Mouse (Mus musculus): ENCODE measurements around the gene Mkrn2os. TPM values are rescaled to one million over a fixed set of nuclear protein-coding genes. Genes with fewer than 3 reads are reported as not detected.

Mkrn2os gene
- total RNA-seq, 1 experiment from 2014 or later = not detected

DNA sequence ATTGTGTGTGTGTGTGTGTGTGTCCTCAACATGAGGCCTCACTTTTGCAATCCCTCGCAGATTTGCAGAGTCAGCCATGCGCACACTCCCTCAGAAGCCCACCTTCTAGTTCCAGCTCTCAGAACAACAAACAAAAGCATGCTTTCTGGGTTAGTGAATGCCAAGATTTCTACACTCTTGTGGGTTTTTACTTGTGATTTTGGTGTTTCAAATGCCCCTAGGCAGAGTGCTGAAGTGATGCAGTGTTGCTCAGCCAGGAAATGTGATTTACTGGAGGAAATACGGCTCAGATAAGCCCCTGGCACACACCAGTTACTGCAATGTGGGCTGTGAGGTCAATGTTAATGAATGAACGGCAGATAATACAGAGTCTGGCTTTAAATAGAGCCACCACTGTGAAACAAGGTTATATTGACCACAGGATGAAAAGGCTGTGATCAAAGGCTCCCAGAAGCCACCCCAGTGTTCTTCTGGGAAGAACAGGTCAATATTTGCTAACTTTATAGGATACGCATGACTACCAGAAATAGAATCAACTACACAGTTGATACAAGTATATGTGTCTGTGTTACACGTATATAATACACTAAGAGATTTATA lies 50.6 kb downstream of the Mkrn2os start:
- ATAC-seq (replicated peaks in 1 of 2; ENCODE audit: insufficient read depth in 1 of 2, low FRiP score in 2 of 2, low TSS enrichment in 1 of 2, low read depth in 1 of 2, poor library complexity in 2 of 2, severe bottlenecking in 2 of 2) = peak; percentile 5 to 57; a peak in 2 of 4 replicates

DNA sequence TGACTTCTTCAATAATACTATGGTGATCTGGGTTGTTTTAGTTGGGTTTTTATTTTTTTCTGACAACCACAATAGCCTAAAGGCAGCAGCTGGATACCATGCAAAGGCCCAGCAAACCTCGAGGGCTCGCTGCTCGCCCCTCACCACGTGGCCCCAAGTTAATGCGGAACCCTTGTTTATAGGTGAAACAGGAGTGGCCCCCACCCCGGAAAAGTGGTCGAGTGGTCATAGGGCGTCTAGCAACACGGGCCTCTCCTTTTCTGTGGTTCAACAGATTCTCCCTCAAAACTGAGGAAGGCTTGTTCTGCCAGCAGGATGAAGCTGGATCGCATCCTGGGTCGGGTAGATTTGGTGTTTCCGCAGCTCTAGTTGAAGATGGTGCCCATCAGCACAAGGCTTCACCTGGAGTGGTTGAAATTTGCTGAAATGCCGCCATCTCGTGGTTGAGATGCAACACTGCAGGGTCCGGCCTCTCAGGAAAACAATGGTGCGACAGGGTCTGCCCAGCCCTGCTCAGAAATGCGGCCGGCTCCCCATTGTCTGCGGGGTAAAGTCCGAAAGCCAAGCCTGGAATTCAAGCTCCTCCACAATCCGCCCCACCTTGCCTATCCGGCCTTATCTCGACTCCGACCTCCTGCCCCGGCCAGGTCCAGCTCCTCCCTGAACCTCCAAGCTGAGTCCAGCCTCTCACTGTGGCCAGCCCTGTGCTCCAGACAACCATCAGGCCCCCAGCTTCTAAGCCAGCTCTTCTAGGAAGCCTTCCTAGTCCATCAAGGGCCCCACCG lies 53.5 kb downstream of the Mkrn2os start:
- ATAC-seq (replicated peaks in 1 of 2; ENCODE audit: insufficient read depth in 1 of 2, low FRiP score in 2 of 2, low TSS enrichment in 1 of 2, low read depth in 1 of 2, poor library complexity in 2 of 2, severe bottlenecking in 2 of 2) = peak; percentile 83 to 85

DNA sequence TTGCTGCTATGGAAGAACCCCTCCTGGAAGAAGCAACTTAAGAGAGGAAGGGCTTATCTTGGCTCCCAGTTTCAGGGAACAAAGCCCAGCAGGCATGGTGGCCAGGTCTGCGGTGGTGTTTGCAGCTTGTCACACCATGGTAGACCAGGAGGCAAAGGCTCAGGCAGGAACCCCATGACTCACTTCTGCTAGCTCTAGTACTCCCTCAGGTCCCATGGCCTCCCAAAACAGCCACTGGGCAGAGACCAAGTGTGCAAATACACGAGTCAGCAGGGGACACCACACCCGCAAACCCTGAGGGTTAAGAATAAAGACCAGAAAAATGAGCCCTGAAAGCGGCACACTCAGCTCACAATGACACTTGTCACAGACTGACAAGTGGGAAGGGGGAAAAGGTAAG lies 56.2 kb downstream of the Mkrn2os start:
- no peak for ATAC-seq (replicated peaks in 1 of 2; ENCODE audit: insufficient read depth in 1 of 2, low FRiP score in 2 of 2, low TSS enrichment in 1 of 2, low read depth in 1 of 2, poor library complexity in 2 of 2, severe bottlenecking in 2 of 2)

DNA sequence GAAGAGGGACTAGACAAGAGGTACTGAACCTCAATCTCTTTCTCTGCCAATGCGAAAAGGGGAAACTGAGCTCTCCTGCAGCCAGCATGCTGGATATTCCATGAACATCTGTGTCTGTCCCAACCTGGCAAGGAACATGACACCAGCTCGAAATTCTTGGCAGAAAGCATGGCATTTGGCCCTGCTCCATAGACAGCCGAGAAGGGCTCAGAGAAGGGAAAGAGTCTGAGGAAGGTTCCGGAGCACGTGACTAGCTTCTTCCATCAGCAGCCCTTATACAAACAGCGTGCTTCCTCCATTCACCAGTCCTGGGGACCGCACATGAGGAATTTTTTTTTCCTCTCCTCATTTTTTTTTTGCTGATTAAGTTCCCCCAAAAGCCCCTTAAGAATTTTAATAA lies 57.8 kb downstream of the Mkrn2os start:
- ATAC-seq (replicated peaks in 1 of 2; ENCODE audit: insufficient read depth in 1 of 2, low FRiP score in 2 of 2, low TSS enrichment in 1 of 2, low read depth in 1 of 2, poor library complexity in 2 of 2, severe bottlenecking in 2 of 2) = no peak

Other genes with a start within 250 kb of the Mkrn2os start
- 0.50 and 2.0 TPM in 2 replicates for gene Pparg, start 231.6 kb downstream of the Mkrn2os start, total RNA-seq (2017)
- 14.7 and 19.9 TPM in 2 replicates for gene Tsen2, start 47.9 kb downstream of the Mkrn2os start, total RNA-seq (2017)
- gene Mkrn2, start 9.3 kb upstream of the Mkrn2os start, total RNA-seq (2017) = 19.6 and 22.3 TPM in 2 replicates
- gene Raf1, start 84.1 kb upstream of the Mkrn2os start, total RNA-seq (2017) = 84.3 and 90.6 TPM in 2 replicates
- 20.8 and 62.5 TPM in 2 replicates for gene Tmem40, start 169.8 kb upstream of the Mkrn2os start, total RNA-seq (2017)
- 7.1 and 8.6 TPM in 2 replicates for gene Cand2, start 182.0 kb upstream of the Mkrn2os start, total RNA-seq (2017)
- 6,333 and 6,615 TPM in 2 replicates for gene Rpl32, start 216.2 kb upstream of the Mkrn2os start, total RNA-seq (2017)
- 0.31 TPM in 1 of 2 replicates, not detected in the other for gene Efcab12, start 245.8 kb upstream of the Mkrn2os start, total RNA-seq (2017)